Mouse (Mus musculus) lung, postnatal 0 days (tissue): Measurements from ENCODE around the gene Kif13a. TPM values are rescaled to one million over a fixed set of nuclear protein-coding genes. Genes with fewer than 3 reads are reported as not detected.

Experiments
- ATAC-seq: fragments of 200-750 bp; cut with Nextera tagmentation; 2 replicates; pipeline ENCODE4 v1.8.0; 2017; ENCODE audit warnings: moderate library complexity
- DNase-seq: peaks from one replicate; pipeline ENCODE4 v3.0.0-alpha.2; 2016; ENCODE audit warnings: low spot score
- H3K27ac ChIP-seq: fragments of 300-500 bp; sonication (generic); 2 replicates; pipeline ENCODE4 v1.5.1; 2014; ENCODE audit warnings: antibody characterized with exemption, mild to moderate bottlenecking, low read length, mixed read lengths
- H3K27me3 ChIP-seq: fragments of 300-500 bp; sonication (generic); replicated peaks from 2 replicates; pipeline ENCODE4 v1.6.1; 2014; ENCODE audit warnings: low read length, mixed read lengths; ENCODE audit not compliant: insufficient read depth
- H3K36me3 ChIP-seq: fragments of 300-500 bp; sonication (generic); 2 replicates; pipeline ENCODE4 v1.6.1; 2014; ENCODE audit warnings: low read length, mixed read lengths; ENCODE audit not compliant: insufficient read depth
- H3K4me1 ChIP-seq: fragments of 300-500 bp; sonication (generic); 2 replicates; pipeline ENCODE4 v1.6.1; 2014; ENCODE audit warnings: antibody characterized with exemption, low read depth, low read length, mixed read lengths; ENCODE audit not compliant: insufficient read depth
- H3K4me2 ChIP-seq: fragments of 300-500 bp; sonication (generic); replicated peaks from 2 replicates; pipeline ENCODE4 v1.6.1; 2014; ENCODE audit warnings: low read depth, mild to moderate bottlenecking, low read length, moderate library complexity, mixed read lengths
- H3K4me3 ChIP-seq: fragments of 300-500 bp; sonication (generic); 2 replicates; pipeline ENCODE4 v1.5.1; 2014; ENCODE audit warnings: low read depth, low read length
- H3K9ac ChIP-seq: fragments of 300-500 bp; sonication (generic); replicated peaks from 2 replicates; pipeline ENCODE4 v1.6.1; 2014; ENCODE audit warnings: low read depth, mild to moderate bottlenecking
- H3K9me3 ChIP-seq: fragments of 300-500 bp; sonication (generic); 2 replicates; pipeline ENCODE4 v1.6.1; 2016; ENCODE audit warnings: low read length, mixed read lengths
- CTCF ChIP-seq: IDR thresholded peaks from 2 replicates; pipeline ENCODE4 v1.5.1; 2016; ENCODE audit warnings: antibody characterized with exemption, mild to moderate bottlenecking
- EP300 ChIP-seq: IDR thresholded peaks from 2 replicates; pipeline ENCODE4 v1.6.1; 2016; ENCODE audit warnings: antibody characterized with exemption, mild to moderate bottlenecking, control low read depth
- WGBS: fragments of 180-500 bp; shearing (Covaris S2); extraction: QIAGEN DNeasy Blood & Tissue Kit; methylation state at CpG from one replicate; pipeline ENCODE4 v1.1.7; 2014; 5-methylcytosine and 5-hydroxymethylcytosine counted together
- polyA plus RNA-seq: library from polyadenylated mRNA; unstranded; fragments of >200 nt; fragmentation: Nextera tagmentation; extraction: Ambion mirVana; gene quantifications from 2 replicates; pipeline ENCODE4 v1.2.1, GENCODE M21; 2015

The Kif13a gene
- polyA plus RNA-seq, 1 experiment from 2014 or later = 30.5 TPM

DNA sequence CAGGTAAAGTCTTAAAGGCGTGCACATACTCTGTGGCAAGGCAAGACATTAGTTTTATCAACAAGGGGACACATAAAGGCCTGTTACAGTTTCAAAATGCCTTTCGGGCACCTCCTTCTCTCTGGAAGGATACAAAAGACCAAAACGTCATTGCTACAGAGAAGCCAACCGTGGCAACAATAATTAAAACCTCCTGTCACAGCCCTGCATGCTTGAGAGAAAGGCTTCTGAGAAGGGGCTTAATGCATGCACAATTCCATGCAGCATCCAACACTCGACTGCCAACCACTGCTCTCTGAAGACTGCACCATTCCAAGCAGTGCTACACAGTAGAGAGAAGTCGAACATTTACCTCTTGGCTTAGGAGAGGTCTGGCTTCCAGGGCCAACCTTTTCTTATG lies 168.7 kb downstream of the Kif13a start:
- no peak overlapping the region for H3K9ac ChIP-seq
- TF ChIP-seq CTCF (no peak), EP300 (no peak)
- 88% methylated on average over 6 of the region's 6 CpGs for WGBS
- no peak overlapping the region for H3K27ac ChIP-seq
- no peaks in the 10 kb centered on the region for H3K27me3 ChIP-seq
- no peak for DNase-seq
- no peaks in the 10 kb centered on the region for H3K9me3 ChIP-seq
- ATAC-seq = no peak
- H3K4me1 ChIP-seq = no peaks in the 10 kb centered on the region
- H3K4me3 ChIP-seq = no peak overlapping the region
- H3K4me2 ChIP-seq = no peak overlapping the region
- peaks cover 19% of the 10 kb centered on the region for H3K36me3 ChIP-seq

DNA sequence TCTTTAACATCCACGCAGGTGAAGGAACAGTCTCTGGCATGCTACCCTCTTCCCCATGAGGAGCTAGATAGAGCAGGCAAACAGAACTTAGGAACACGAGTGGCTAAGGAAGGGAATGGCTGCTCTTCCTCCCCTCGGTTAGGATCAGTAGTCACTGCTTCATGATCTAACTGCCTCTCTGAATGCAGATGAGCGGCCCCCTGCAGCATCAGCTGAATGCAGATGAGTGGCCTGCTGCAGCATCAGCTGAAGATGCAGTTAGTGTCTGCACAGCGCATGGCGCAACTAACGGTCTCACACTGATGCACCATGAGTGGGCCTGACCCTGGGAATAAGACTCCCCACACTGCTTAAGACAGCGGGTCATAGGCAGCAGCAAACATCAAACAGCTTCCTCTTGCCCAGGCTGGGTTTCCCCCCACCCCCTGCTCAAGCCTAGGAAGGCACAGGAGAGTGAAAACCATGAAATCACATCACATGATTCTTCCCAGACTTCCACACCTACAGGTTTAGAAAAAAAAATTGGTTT lies 170.3 kb downstream of the Kif13a start:
- H3K27ac ChIP-seq = no peak overlapping the region
- H3K4me1 ChIP-seq = no peaks in the 10 kb centered on the region
- H3K9me3 ChIP-seq = no peaks in the 10 kb centered on the region
- 81% methylated on average over 8 of the region's 8 CpGs for WGBS
- no peak overlapping the region for H3K9ac ChIP-seq
- ATAC-seq (no peak), DNase-seq (no peak)
- no peak overlapping the region for H3K4me3 ChIP-seq
- H3K27me3 ChIP-seq = no peaks in the 10 kb centered on the region
- H3K4me2 ChIP-seq = no peak overlapping the region
- no peak for TF ChIP-seq EP300
- no peak for TF ChIP-seq CTCF
- peaks cover 15% of the 10 kb centered on the region for H3K36me3 ChIP-seq

DNA sequence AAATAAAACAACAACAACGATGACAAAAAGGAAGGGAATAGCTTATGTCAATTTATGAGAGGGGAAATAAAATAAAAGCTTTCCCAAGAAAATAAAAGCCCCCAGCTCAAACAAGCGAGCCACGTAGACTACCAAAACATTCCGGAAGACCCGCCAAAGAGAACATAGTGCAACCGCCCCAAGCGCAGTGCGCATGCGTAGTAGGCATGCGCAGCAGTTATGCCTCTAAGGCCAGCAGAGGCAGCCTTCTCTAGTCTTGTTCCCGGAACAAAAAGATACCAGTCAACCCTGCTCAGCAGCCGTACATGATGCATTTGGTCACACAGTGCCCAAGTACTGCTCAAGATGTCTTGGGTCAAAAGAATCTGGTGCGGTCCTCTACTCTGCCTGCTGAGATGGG lies 171.0 kb downstream of the Kif13a start:
- no peak for DNase-seq
- Histone ChIP-seq H3K9me3 (no peaks in the 10 kb centered on the region), H3K4me1 (no peaks in the 10 kb centered on the region), H3K36me3 (peaks cover 10% of the 10 kb centered on the region; the same call in 1 of the 2 replicates), H3K4me3 (no peak overlapping the region), H3K27ac (no peak overlapping the region), H3K27me3 (no peaks in the 10 kb centered on the region), H3K9ac (no peak overlapping the region), H3K4me2 (no peak overlapping the region)
- TF ChIP-seq EP300 = no peak
- TF ChIP-seq CTCF = no peak
- 96% methylated on average over 13 of the region's 13 CpGs for WGBS
- ATAC-seq = no peak

DNA sequence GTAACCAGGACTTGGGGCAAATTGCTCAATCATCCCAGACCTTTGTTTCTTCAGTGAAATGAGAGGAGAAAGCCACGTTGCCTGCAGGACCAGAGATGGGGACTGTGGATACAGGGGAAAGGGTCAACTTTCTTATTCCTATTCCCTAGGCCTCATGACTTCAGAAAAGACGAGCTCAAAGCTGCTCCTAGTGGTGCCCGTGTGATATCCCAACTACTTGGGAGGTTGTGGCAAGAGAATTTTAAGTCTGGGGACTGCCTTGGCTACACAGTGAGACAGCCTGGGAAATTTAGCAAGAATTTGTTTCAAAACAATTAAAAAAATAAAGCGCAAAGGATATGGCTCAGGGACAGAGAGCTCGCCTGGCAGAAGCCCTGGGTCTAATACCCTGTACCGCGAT lies 171.7 kb downstream of the Kif13a start:
- H3K36me3 ChIP-seq = peaks cover 10% of the 10 kb centered on the region; the same call in 1 of the 2 replicates
- 90% methylated on average over 7 of the region's 7 CpGs for WGBS
- no peaks in the 10 kb centered on the region for H3K27me3 ChIP-seq
- ATAC-seq = no peak
- no peak overlapping the region for H3K27ac ChIP-seq
- H3K4me1 ChIP-seq = peaks cover 2% of the 10 kb centered on the region; the same call in 1 of the 2 replicates
- H3K4me2 ChIP-seq = no peak overlapping the region
- TF ChIP-seq EP300 = no peak
- TF ChIP-seq CTCF = no peak
- H3K9ac ChIP-seq = no peak overlapping the region
- no peaks in the 10 kb centered on the region for H3K9me3 ChIP-seq
- H3K4me3 ChIP-seq = no peak overlapping the region
- no peak for DNase-seq

- peak; percentile 18; the same call in 1 of the 2 replicates for ATAC-seq
- peaks cover 6% of the 10 kb centered on the region; the same call in 1 of the 2 replicates for H3K36me3 ChIP-seq
- peak; percentile 50 for DNase-seq
- H3K9me3 ChIP-seq = no peaks in the 10 kb centered on the region
- peaks cover 5% of the 10 kb centered on the region; the same call in 1 of the 2 replicates for H3K4me1 ChIP-seq
- H3K4me3 ChIP-seq = no peak overlapping the region
- TF ChIP-seq CTCF (no peak), EP300 (0 out of 2 replicates have a peak, but pooled peaks have one; percentile 28)
- no peaks in the 10 kb centered on the region for H3K27me3 ChIP-seq
- H3K27ac ChIP-seq = peak overlapping the region; percentile 85
- 54% methylated on average over 5 of the region's 5 CpGs for WGBS
- H3K9ac ChIP-seq = no peak overlapping the region
- H3K4me2 ChIP-seq = no peak overlapping the region
Observed at GRCm38 (mm10) chr13:46753294-46753693, 176.4 kb downstream of the Kif13a start.

- peak overlapping the region; percentile 85 for H3K27ac ChIP-seq
- H3K4me3 ChIP-seq = no peak overlapping the region
- no peaks in the 10 kb centered on the region for H3K27me3 ChIP-seq
- ATAC-seq (peak; percentile 93), DNase-seq (peak; percentile 86)
- WGBS = 40% methylated on average over 13 of the region's 13 CpGs
- no peaks in the 10 kb centered on the region for H3K9me3 ChIP-seq
- peaks cover 5% of the 10 kb centered on the region; the same call in 1 of the 2 replicates for H3K4me1 ChIP-seq
- H3K9ac ChIP-seq = no peak overlapping the region
- TF ChIP-seq EP300 (peak; percentile 61; the same call in 1 of the 2 replicates), CTCF (no peak)
- H3K36me3 ChIP-seq = peaks cover 6% of the 10 kb centered on the region; the same call in 1 of the 2 replicates
- H3K4me2 ChIP-seq = peak overlapping the region; percentile 17; the same call in 1 of the 2 replicates
Observed at GRCm38 (mm10) chr13:46752566-46753229, 177.0 kb downstream of the Kif13a start.
